Mouse (Mus musculus) erythroblast, embryonic 14.5 days (primary cell): Measurements from ENCODE around the gene Cdkn2aipnl.

Experiments used
- GATA1 ChIP-seq: IDR thresholded peaks from 2 replicates; pipeline ENCODE4 v1.6.1; 2012; ENCODE audit warnings: low read length, inconsistent platforms, mixed read lengths
- TAL1 ChIP-seq: IDR thresholded peaks from 3 replicates; pipeline ENCODE4 v1.6.1; 2012; ENCODE audit warnings: low read length, inconsistent platforms, mixed read lengths

DNA sequence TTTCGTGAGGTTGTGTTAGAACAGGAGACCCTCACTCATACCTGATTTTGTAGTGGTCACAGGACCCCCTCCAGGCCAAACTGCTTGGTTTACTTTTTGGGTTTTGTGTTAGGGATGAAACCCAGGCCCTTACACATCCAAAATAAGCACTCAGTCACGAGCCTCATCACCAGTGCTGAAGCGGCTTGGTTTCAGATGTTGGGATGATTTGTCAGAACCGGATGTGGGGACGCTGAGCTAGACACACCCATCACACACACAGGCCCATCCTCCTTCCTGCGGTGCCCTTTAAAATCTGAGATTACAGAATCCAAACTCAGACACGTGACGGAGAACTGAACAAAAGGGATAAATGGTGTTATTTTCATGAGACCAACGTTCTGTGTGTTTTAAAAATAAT, 1.4 kb downstream of the Cdkn2aipnl start:
- TF ChIP-seq GATA1 (no peak), TAL1 (no peak)
